Mouse (Mus musculus): ENCODE data around the gene Tbcb. TPM values are rescaled to one million over a fixed set of nuclear protein-coding genes. Genes with fewer than 3 reads are reported as not detected.
"Not testable (repeated sequence)": the region's sequence is repeated elsewhere in the genome, so short reads cannot be mapped to it uniquely, and the experiment has no call there.

Gene Tbcb
- polyA plus RNA-seq, 1 experiment from 2014 or later = 34.4 TPM

GRCm38 (mm10) chr7:30266780-30267179, 34.7 kb upstream of the Tbcb start:
- peaks cover 15% of the 10 kb centered on the region for H3K36me3 ChIP-seq (ENCODE audit: control insufficient read depth, insufficient read depth)
- 86% methylated on average over 3 of the region's 3 CpGs for WGBS (ENCODE audit: insufficient replicate concordance)

GRCm38 (mm10) chr7:30265935-30266334, 33.9 kb upstream of the Tbcb start:
- 82% methylated on average over 7 of the region's 7 CpGs for WGBS (ENCODE audit: insufficient replicate concordance)

More at GRCm38 (mm10) chr7:30266780-30267179, 34.7 kb upstream of the Tbcb start:
- Histone ChIP-seq H3K27ac (ENCODE audit: low read length) (no peak overlapping the region), H3K4me2 (ENCODE audit: low read depth, low read length) (no peak overlapping the region), H3K4me3 (ENCODE audit: low read depth, low read length) (no peak overlapping the region), H3K9me3 (replicated peaks; ENCODE audit: control insufficient read depth, low read length) (no peaks in the 10 kb centered on the region), H3K4me1 (ENCODE audit: control insufficient read depth, low read depth, low read length) (no peaks in the 10 kb centered on the region), H3K27me3 (ENCODE audit: control insufficient read depth, insufficient read depth, low read depth, low read length) (no peaks in the 10 kb centered on the region), H3K9ac (ENCODE audit: low read depth, low read length) (no peak overlapping the region)
- ATAC-seq (ENCODE audit: low read depth) = no peak

GRCm38 (mm10) chr7:30265531-30265930, 33.5 kb upstream of the Tbcb start:
- Histone ChIP-seq H3K9ac (ENCODE audit: low read depth, low read length) (no peak overlapping the region), H3K27me3 (ENCODE audit: control insufficient read depth, insufficient read depth, low read depth, low read length) (no peaks in the 10 kb centered on the region), H3K4me3 (ENCODE audit: low read depth, low read length) (no peak overlapping the region), H3K4me2 (ENCODE audit: low read depth, low read length) (no peak overlapping the region), H3K36me3 (ENCODE audit: control insufficient read depth, insufficient read depth) (peaks cover 21% of the 10 kb centered on the region), H3K27ac (ENCODE audit: low read length) (no peak overlapping the region), H3K4me1 (ENCODE audit: control insufficient read depth, low read depth, low read length) (no peaks in the 10 kb centered on the region), H3K9me3 (replicated peaks; ENCODE audit: control insufficient read depth, low read length) (no peaks in the 10 kb centered on the region)
- no peak for ATAC-seq (ENCODE audit: low read depth)
- WGBS (ENCODE audit: insufficient replicate concordance) = 78% methylated on average over 5 of the region's 5 CpGs

More at GRCm38 (mm10) chr7:30265935-30266334, 33.9 kb upstream of the Tbcb start:
- no peaks in the 10 kb centered on the region for H3K4me1 ChIP-seq (ENCODE audit: control insufficient read depth, low read depth, low read length)
- H3K27ac ChIP-seq (ENCODE audit: low read length) = no peak overlapping the region
- peaks cover 23% of the 10 kb centered on the region for H3K36me3 ChIP-seq (ENCODE audit: control insufficient read depth, insufficient read depth)
- H3K9me3 ChIP-seq (replicated peaks; ENCODE audit: control insufficient read depth, low read length) = no peaks in the 10 kb centered on the region
- H3K9ac ChIP-seq (ENCODE audit: low read depth, low read length) = no peak overlapping the region
- no peak overlapping the region for H3K4me2 ChIP-seq (ENCODE audit: low read depth, low read length)
- ATAC-seq (ENCODE audit: low read depth) = no peak
- H3K4me3 ChIP-seq (ENCODE audit: low read depth, low read length) = no peak overlapping the region
- H3K27me3 ChIP-seq (ENCODE audit: control insufficient read depth, insufficient read depth, low read depth, low read length) = no peaks in the 10 kb centered on the region

- Histone ChIP-seq H3K36me3 (ENCODE audit: control insufficient read depth, insufficient read depth) (peaks cover 19% of the 10 kb centered on the region), H3K4me3 (ENCODE audit: low read depth, low read length) (no peak overlapping the region), H3K27ac (ENCODE audit: low read length) (no peak overlapping the region), H3K9ac (ENCODE audit: low read depth, low read length) (no peak overlapping the region), H3K9me3 (replicated peaks; ENCODE audit: control insufficient read depth, low read length) (no peaks in the 10 kb centered on the region), H3K4me2 (ENCODE audit: low read depth, low read length) (no peak overlapping the region), H3K4me1 (ENCODE audit: control insufficient read depth, low read depth, low read length) (no peaks in the 10 kb centered on the region), H3K27me3 (ENCODE audit: control insufficient read depth, insufficient read depth, low read depth, low read length) (no peaks in the 10 kb centered on the region)
- no peak for ATAC-seq (ENCODE audit: low read depth)
- 48% methylated on average over 2 of the region's 2 CpGs for WGBS (ENCODE audit: insufficient replicate concordance)
These were observed 33.0 kb upstream of the Tbcb start for GRCm38 (mm10) chr7:30265041-30265440.

GRCm38 (mm10) chr7:30251956-30252954, 20.2 kb upstream of the Tbcb start:
- no peaks in the 10 kb centered on the region for H3K4me1 ChIP-seq (ENCODE audit: control insufficient read depth, low read depth, low read length)
- WGBS (ENCODE audit: insufficient replicate concordance) = 69% methylated on average over 12 of the region's 12 CpGs
- no peak overlapping the region for H3K4me2 ChIP-seq (ENCODE audit: low read depth, low read length)
- no peaks in the 10 kb centered on the region for H3K9me3 ChIP-seq (replicated peaks; ENCODE audit: control insufficient read depth, low read length)
- ATAC-seq (ENCODE audit: low read depth) = no peak; the same call in 1 of the 2 replicates
- peaks cover 4% of the 10 kb centered on the region; the same call in 1 of the 2 replicates for H3K36me3 ChIP-seq (ENCODE audit: control insufficient read depth, insufficient read depth)
- no peak overlapping the region for H3K27ac ChIP-seq (ENCODE audit: low read length)
- H3K27me3 ChIP-seq (ENCODE audit: control insufficient read depth, insufficient read depth, low read depth, low read length) = no peaks in the 10 kb centered on the region
- H3K4me3 ChIP-seq (ENCODE audit: low read depth, low read length) = no peak overlapping the region
- no peak overlapping the region for H3K9ac ChIP-seq (ENCODE audit: low read depth, low read length)

- H3K4me3 ChIP-seq (ENCODE audit: low read depth, low read length); H3K4me2 ChIP-seq (ENCODE audit: low read depth, low read length); H3K27ac ChIP-seq (ENCODE audit: low read length); H3K27me3 ChIP-seq (ENCODE audit: control insufficient read depth, insufficient read depth, low read depth, low read length); ATAC-seq (ENCODE audit: low read depth); H3K36me3 ChIP-seq (ENCODE audit: control insufficient read depth, insufficient read depth); H3K4me1 ChIP-seq (ENCODE audit: control insufficient read depth, low read depth, low read length); H3K9me3 ChIP-seq (replicated peaks; ENCODE audit: control insufficient read depth, low read length); H3K9ac ChIP-seq (ENCODE audit: low read depth, low read length): not testable (repeated sequence)
- 60% methylated on average over 3 of the region's 3 CpGs for WGBS (ENCODE audit: insufficient replicate concordance)
These were observed 5.3 kb upstream of the Tbcb start for GRCm38 (mm10) chr7:30237374-30237773.

GRCm38 (mm10) chr7:30235625-30236024, 3.6 kb upstream of the Tbcb start, which contains the start of gene Ovol3:
Gene Ovol3, minus strand, starts transcription at chr7:30235725.
- Histone ChIP-seq H3K4me2 (ENCODE audit: low read depth, low read length) (no peak within 1 kb of the TSS), H3K4me3 (ENCODE audit: low read depth, low read length) (no peak within 1 kb of the TSS), H3K9ac (ENCODE audit: low read depth, low read length) (no peak within 1 kb of the TSS), H3K27ac (ENCODE audit: low read length) (no peak within 1 kb of the TSS), H3K27me3 (ENCODE audit: control insufficient read depth, insufficient read depth, low read depth, low read length) (no peaks in the 10 kb centered on the region), H3K36me3 (ENCODE audit: control insufficient read depth, insufficient read depth) (no peaks in the 10 kb centered on the region), H3K4me1 (ENCODE audit: control insufficient read depth, low read depth, low read length) (peaks cover 16% of the 10 kb centered on the region), H3K9me3 (replicated peaks; ENCODE audit: control insufficient read depth, low read length) (no peaks in the 10 kb centered on the region)
- WGBS (ENCODE audit: insufficient replicate concordance) = 67% methylated on average over 4 of the region's 4 CpGs
- ATAC-seq (ENCODE audit: low read depth) = no peak

GRCm38 (mm10) chr7:30235091-30235490, 3.0 kb upstream of the Tbcb start:
- no peak for ATAC-seq (ENCODE audit: low read depth)
- Histone ChIP-seq H3K4me1 (ENCODE audit: control insufficient read depth, low read depth, low read length) (peaks cover 16% of the 10 kb centered on the region), H3K9me3 (replicated peaks; ENCODE audit: control insufficient read depth, low read length) (no peaks in the 10 kb centered on the region), H3K4me3 (ENCODE audit: low read depth, low read length) (no peak overlapping the region), H3K27me3 (ENCODE audit: control insufficient read depth, insufficient read depth, low read depth, low read length) (no peaks in the 10 kb centered on the region), H3K36me3 (ENCODE audit: control insufficient read depth, insufficient read depth) (no peaks in the 10 kb centered on the region), H3K9ac (ENCODE audit: low read depth, low read length) (no peak overlapping the region), H3K27ac (ENCODE audit: low read length) (no peak overlapping the region), H3K4me2 (ENCODE audit: low read depth, low read length) (no peak overlapping the region)
- WGBS (ENCODE audit: insufficient replicate concordance) = 65% methylated on average over 8 of the region's 8 CpGs

- Histone ChIP-seq H3K9ac (ENCODE audit: low read depth, low read length) (no peak overlapping the region), H3K27me3 (ENCODE audit: control insufficient read depth, insufficient read depth, low read depth, low read length) (no peaks in the 10 kb centered on the region), H3K4me1 (ENCODE audit: control insufficient read depth, low read depth, low read length) (peaks cover 16% of the 10 kb centered on the region), H3K27ac (ENCODE audit: low read length) (no peak overlapping the region), H3K4me3 (ENCODE audit: low read depth, low read length) (no peak overlapping the region), H3K36me3 (ENCODE audit: control insufficient read depth, insufficient read depth) (no peaks in the 10 kb centered on the region), H3K9me3 (replicated peaks; ENCODE audit: control insufficient read depth, low read length) (no peaks in the 10 kb centered on the region), H3K4me2 (ENCODE audit: low read depth, low read length) (no peak overlapping the region)
- 84% methylated on average over 15 of the region's 15 CpGs for WGBS (ENCODE audit: insufficient replicate concordance)
- ATAC-seq (ENCODE audit: low read depth) = no peak
These were observed 2.3 kb upstream of the Tbcb start for GRCm38 (mm10) chr7:30234276-30234858.
